Mouse (Mus musculus) erythroblast, embryonic 14.5 days (primary cell): ENCODE results near the gene Ceacam16. TPM values are rescaled to one million over a fixed set of nuclear protein-coding genes. Genes with fewer than 3 reads are reported as not detected.

Experiments used
- H3K27me3 ChIP-seq: 2 replicates; pipeline ENCODE4 v1.6.1; 2012; ENCODE audit warnings: inconsistent platforms; ENCODE audit not compliant: control insufficient read depth
- H3K36me3 ChIP-seq: 2 replicates; pipeline ENCODE4 v1.6.1; 2012; ENCODE audit warnings: mild to moderate bottlenecking, inconsistent platforms; ENCODE audit not compliant: control insufficient read depth
- H3K4me1 ChIP-seq: 2 replicates; pipeline ENCODE4 v1.6.1; 2012; ENCODE audit warnings: inconsistent platforms; ENCODE audit not compliant: control insufficient read depth
- H3K4me3 ChIP-seq: replicated peaks from 2 replicates; pipeline ENCODE3; 2012; ENCODE audit warnings: moderate library complexity, mild to moderate bottlenecking, inconsistent platforms
- H3K9me3 ChIP-seq: 2 replicates; pipeline ENCODE4 v1.6.1; 2012; ENCODE audit warnings: low read length, inconsistent platforms, mixed read lengths; ENCODE audit not compliant: control insufficient read depth
- GATA1 ChIP-seq: IDR thresholded peaks from 2 replicates; pipeline ENCODE4 v1.6.1; 2012; ENCODE audit warnings: low read length, inconsistent platforms, mixed read lengths
- TAL1 ChIP-seq: IDR thresholded peaks from 3 replicates; pipeline ENCODE4 v1.6.1; 2012; ENCODE audit warnings: low read length, inconsistent platforms, mixed read lengths
- polyA plus RNA-seq: library from polyadenylated mRNA; stranded (reverse); fragments of >175 nt; gene quantifications from 2 replicates; pipeline ENCODE4 v1.2.3, GENCODE M21; 2012

Gene Ceacam16
- polyA plus RNA-seq, 1 experiment = not detected

DNA sequence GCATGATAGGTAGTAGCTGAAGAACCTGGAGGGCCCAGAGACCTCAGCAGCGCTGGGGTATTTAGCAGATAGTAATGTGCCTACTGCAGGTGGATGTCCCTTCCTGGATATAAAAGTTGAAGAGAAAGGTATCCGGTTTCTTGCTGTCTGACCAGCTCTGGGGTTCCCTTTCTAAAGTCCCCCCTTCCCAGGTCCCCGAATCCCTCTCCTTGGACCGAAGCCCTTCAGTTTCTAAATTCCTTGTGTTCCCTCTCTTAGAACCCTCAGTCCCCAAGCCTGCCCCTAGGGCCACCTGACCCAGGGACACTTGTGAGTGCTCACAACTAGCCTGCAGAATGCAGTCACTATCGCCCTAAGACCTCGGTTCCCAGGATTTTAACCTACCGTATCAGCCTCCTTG lies 39.5 kb downstream of the Ceacam16 start:
- H3K4me3 ChIP-seq = no peak overlapping the region
- H3K27me3 ChIP-seq = peaks cover 43% of the 10 kb centered on the region
- H3K9me3 ChIP-seq = peaks cover 4% of the 10 kb centered on the region; the same call in 1 of the 2 replicates
- no peaks in the 10 kb centered on the region; the same call in 1 of the 2 replicates for H3K36me3 ChIP-seq
- TF ChIP-seq GATA1 = no peak
- peaks cover 3% of the 10 kb centered on the region for H3K4me1 ChIP-seq

DNA sequence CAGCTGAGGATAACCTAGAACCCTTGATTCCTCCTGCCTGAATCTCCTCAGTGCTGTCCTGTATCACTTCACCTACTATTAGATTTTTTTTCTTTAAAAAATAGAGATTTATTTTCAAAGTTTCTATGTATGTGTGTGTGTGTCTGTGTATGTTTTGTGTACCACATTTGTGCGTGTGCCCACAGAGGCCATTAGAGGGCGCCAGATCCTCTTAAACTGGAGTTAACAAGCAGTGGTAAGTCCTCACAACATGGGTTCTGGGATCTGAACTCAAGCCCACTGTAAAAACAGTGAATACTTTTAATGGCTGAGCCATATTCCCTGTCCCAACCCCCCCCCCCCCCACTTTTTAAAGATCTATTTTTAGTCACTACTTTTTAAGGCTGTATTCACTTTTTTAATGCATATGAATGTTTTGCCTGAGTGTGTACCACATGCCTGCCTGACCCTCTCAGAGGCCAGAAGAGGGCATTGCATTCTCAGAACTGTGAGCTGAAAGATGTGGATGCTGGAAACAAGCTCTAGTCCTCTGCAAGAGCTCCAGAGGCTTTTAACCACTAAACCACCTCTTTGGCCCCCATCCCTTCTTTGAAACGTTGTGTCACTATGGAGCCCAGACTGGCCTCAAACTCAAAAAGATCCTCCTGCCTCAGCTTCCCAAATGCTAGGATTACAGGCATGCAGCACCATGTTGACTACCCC lies 40.6 kb downstream of the Ceacam16 start:
- peaks cover 8% of the 10 kb centered on the region for H3K4me1 ChIP-seq
- TF ChIP-seq GATA1 (no peak), TAL1 (no peak)
- H3K9me3 ChIP-seq = peaks cover 4% of the 10 kb centered on the region; the same call in 1 of the 2 replicates
- no peak overlapping the region for H3K4me3 ChIP-seq
- H3K27me3 ChIP-seq = peaks cover 55% of the 10 kb centered on the region
- H3K36me3 ChIP-seq = no peaks in the 10 kb centered on the region; the same call in 1 of the 2 replicates

DNA sequence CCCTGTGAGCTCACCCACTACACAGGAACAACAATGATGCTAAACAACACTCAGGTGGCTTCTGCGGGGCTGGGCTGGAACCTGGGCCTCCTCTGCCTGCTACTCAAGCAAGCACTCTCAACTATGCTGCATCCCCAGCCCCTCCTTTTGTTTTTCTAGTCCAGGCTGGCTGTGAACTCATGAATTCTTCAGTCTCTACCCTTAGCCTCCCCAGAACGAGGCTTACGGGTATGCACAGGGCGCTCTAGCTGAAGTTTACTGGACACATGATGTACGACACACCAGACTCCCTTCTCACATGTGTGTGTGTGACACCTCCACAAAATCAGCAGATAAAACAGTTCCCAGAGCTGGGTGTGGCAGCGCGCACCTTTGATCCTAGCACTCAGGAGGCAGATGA lies 42.2 kb downstream of the Ceacam16 start:
- Histone ChIP-seq H3K4me3 (no peak overlapping the region), H3K36me3 (no peaks in the 10 kb centered on the region; the same call in 1 of the 2 replicates)

DNA sequence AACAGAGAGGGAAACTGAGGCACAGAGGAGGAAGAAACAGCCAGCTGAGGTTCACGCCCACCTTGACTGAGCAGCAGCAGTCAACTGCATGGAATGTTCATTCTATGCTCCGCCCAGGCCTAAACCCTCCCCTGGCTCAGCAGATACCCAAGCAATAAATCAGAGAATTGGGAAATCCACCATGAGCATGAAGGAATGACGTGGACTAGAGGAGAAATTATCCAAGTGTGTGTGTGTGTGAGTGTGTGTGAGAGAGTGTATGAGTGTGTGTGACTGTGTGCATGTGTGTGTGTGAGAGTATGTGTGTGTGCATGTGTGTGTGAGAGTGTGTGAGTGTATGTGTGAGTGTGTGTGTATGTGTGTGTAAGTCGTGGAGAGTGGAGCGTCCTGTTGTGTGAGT lies 42.7 kb downstream of the Ceacam16 start:
- Histone ChIP-seq H3K27me3 (peaks cover 47% of the 10 kb centered on the region), H3K36me3 (no peaks in the 10 kb centered on the region; the same call in 1 of the 2 replicates), H3K9me3 (peaks cover 4% of the 10 kb centered on the region; the same call in 1 of the 2 replicates), H3K4me1 (peaks cover 4% of the 10 kb centered on the region), H3K4me3 (no peak overlapping the region)
- TF ChIP-seq GATA1 (no peak), TAL1 (no peak)

More for the DNA sequence above, 42.2 kb downstream of the Ceacam16 start:
- TF ChIP-seq GATA1 = no peak
- no peak for TF ChIP-seq TAL1
- Histone ChIP-seq H3K4me1 (peaks cover 6% of the 10 kb centered on the region), H3K9me3 (peaks cover 4% of the 10 kb centered on the region; the same call in 1 of the 2 replicates), H3K27me3 (peaks cover 52% of the 10 kb centered on the region)

DNA sequence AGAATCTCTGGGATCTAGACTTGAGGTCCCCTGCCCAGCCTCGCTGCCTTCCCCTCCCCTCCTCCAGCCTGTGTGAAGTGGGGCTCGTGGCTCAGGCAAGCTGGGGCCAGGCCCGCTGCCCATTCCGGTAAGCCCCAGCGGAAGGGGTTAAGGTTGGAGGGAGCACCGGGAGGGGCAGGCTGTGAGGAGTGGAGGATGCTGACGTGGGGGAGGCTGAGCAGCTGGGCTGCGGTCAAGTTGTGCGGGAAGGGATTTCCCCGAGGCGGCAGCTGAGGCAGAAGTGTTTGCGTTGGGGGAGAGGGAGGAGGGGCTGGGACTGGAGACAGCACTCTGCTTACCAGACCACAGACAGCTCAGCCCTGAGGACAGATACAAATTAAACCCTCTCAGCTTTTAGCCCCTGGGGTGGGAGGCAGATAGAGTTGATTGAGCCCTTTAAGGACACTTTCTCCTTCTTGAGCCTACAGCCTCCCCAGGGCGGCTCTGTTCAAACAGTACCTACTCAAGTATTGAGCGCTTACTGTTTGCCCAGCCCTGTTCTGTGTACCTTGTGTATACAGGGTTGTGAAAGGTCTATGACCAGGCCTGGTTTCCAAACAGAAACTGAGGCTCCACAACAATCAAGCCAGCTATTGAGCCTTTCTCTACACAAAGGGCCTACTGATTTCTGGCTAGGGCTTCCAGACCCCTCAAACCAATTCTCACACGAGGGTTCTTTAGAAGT lies 43.6 kb downstream of the Ceacam16 start:
- peaks cover 38% of the 10 kb centered on the region for H3K27me3 ChIP-seq
- H3K4me3 ChIP-seq = peak overlapping the region; percentile 15
- H3K4me1 ChIP-seq = peaks cover 4% of the 10 kb centered on the region
- no peaks in the 10 kb centered on the region; the same call in 1 of the 2 replicates for H3K36me3 ChIP-seq
- TF ChIP-seq TAL1 (no peak), GATA1 (no peak)
- H3K9me3 ChIP-seq = peaks cover 4% of the 10 kb centered on the region; the same call in 1 of the 2 replicates

DNA sequence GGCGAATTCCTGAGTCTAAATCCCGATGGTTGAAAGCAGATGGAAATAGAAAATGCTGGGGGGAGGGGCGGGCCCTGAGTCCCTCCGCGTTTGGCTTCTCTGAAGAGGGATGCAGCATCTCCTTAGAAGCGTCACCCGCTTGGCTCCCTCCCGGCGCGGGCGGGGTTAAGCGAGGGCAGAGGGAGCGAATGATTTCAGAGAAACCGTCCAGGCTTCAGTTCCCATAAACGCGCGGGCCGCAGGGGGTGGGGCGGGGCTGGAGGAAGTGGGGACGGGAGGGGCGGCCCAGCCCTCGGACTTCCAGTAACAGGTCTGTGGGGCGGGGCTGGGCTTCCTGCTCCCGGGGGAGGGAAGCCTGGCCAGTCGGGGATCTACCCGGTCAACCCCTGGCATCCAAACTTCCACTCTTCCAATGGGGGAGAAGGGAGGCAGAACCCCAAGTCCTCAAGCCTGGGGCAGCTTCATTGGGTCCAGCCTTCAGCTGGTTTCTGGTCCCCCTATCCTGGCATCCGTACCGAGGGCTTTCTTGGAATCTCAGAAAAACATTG lies 44.8 kb downstream of the Ceacam16 start:
- H3K4me3 ChIP-seq = peak overlapping the region; percentile 22
- peaks cover 6% of the 10 kb centered on the region for H3K4me1 ChIP-seq
- H3K27me3 ChIP-seq = peaks cover 28% of the 10 kb centered on the region
- peaks cover 4% of the 10 kb centered on the region; the same call in 1 of the 2 replicates for H3K9me3 ChIP-seq
- no peak for TF ChIP-seq TAL1
- TF ChIP-seq GATA1 = no peak
- no peaks in the 10 kb centered on the region; the same call in 1 of the 2 replicates for H3K36me3 ChIP-seq

DNA sequence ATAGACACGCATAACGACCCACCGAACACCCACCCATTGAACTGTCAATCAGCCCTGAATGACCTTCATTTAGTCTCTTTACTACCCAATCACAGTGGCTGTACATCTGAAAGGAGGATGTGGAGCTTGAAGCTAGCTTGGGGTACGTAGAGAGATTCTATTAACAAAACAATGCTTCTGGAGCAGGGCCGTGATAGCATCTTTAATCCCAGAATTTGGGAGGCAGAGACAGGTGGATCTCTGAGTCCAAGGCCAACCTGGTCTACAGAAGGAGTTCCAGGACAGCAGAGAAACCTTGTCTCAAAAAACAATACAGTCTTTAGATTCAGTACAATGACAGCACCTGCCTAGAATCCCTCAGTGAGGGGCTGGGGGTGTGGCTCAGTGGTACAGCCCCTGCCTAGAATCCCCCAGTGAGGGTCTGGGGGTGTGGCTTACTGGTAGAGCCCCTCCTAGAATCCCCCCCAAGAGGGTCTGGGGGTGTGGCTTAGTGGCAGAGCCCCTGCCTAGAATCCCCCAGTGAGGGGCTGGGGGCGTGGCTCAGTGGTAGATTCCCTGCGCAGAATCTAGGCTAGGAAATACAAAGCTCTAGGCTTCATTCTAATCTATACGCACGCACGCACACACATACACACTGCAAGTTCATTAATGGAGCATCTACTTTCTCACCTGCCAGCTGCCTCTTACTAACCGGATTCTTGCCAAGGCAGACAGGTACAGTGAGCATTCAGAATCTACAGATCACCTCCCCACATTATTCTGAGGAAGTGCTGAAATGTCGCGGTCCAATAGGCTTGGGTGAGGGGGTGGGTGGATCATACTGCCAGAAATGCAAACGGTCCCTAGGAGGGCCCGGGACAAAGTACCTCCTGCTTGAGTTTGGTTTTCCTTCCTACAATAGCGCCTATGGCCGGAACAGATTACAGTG lies 45.5 kb downstream of the Ceacam16 start:
- no peak for TF ChIP-seq TAL1
- no peak for TF ChIP-seq GATA1
- no peaks in the 10 kb centered on the region; the same call in 1 of the 2 replicates for H3K36me3 ChIP-seq
- H3K4me3 ChIP-seq = peak overlapping the region; percentile 22
- peaks cover 10% of the 10 kb centered on the region for H3K4me1 ChIP-seq
- H3K9me3 ChIP-seq = peaks cover 4% of the 10 kb centered on the region; the same call in 1 of the 2 replicates
- H3K27me3 ChIP-seq = peaks cover 30% of the 10 kb centered on the region

DNA sequence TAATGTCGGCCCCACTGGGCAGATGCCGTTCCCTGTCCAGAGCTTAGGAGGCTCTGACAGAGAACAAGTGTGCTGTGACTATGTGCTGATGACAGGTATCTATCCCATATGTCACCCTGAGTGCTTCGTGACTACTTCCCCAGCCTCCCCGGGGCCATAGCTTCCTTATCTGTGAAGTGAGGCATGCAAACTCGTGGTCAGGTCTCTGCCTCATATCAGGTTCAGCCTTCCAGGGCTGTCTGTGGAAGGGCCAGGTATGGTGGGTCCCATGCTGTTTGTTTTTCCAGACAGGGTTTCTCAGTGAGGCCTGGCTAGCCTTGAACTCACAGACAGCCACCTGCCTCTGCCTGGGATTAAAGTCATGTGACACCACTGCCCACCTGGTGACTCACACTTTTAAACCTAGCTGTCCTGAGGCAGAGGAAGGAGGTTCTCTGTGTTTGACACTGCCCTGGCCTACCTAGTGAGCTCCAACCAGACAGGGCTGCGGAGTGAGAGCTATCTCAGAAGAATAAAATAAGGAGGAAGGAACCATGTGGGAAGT lies 47.4 kb downstream of the Ceacam16 start:
- H3K9me3 ChIP-seq = no peaks in the 10 kb centered on the region
- H3K4me3 ChIP-seq = no peak overlapping the region
- H3K36me3 ChIP-seq = no peaks in the 10 kb centered on the region; the same call in 1 of the 2 replicates
- H3K4me1 ChIP-seq = peaks cover 10% of the 10 kb centered on the region
- no peak for TF ChIP-seq GATA1
- TF ChIP-seq TAL1 = no peak
- peaks cover 30% of the 10 kb centered on the region for H3K27me3 ChIP-seq
